Mouse (Mus musculus) intestine, embryonic 16.5 days (tissue): ENCODE measurements around the gene Cyb561. TPM values are rescaled to one million over a fixed set of nuclear protein-coding genes. Genes with fewer than 3 reads are reported as not detected.
A peak's percentile ranks its signal among the peaks of the same experiment; 100 is the strongest.

Experiments used
- ATAC-seq: fragments of 200-750 bp; cut with Nextera tagmentation; 2 replicates; pipeline ENCODE4 v1.8.0; 2017; ENCODE audit warnings: moderate TSS enrichment, moderate library complexity
- H3K27ac ChIP-seq: fragments of 300-500 bp; sonication (generic); 2 replicates; pipeline ENCODE4 v1.5.1; 2014; ENCODE audit warnings: mild to moderate bottlenecking, low read length
- H3K27me3 ChIP-seq: fragments of 300-500 bp; sonication (generic); replicated peaks from 2 replicates; pipeline ENCODE4 v1.6.1; 2014; ENCODE audit warnings: low read length, control low read depth, mixed read lengths; ENCODE audit not compliant: control insufficient read depth, insufficient read depth
- H3K36me3 ChIP-seq: fragments of 300-500 bp; sonication (generic); 2 replicates; pipeline ENCODE4 v1.6.1; 2014; ENCODE audit warnings: low read length, control low read depth; ENCODE audit not compliant: control insufficient read depth, insufficient read depth
- H3K4me1 ChIP-seq: fragments of 300-500 bp; sonication (generic); 2 replicates; pipeline ENCODE4 v1.6.1; 2014; ENCODE audit warnings: low read length, control low read depth, mixed read lengths; ENCODE audit not compliant: control insufficient read depth, insufficient read depth
- H3K4me2 ChIP-seq: fragments of 300-500 bp; sonication (generic); 2 replicates; pipeline ENCODE4 v1.6.1; 2014; ENCODE audit warnings: low read depth, low read length, control low read depth
- H3K4me3 ChIP-seq: fragments of 300-500 bp; sonication (generic); 2 replicates; pipeline ENCODE4 v1.5.1; 2014; ENCODE audit warnings: mild to moderate bottlenecking, low read length
- H3K9ac ChIP-seq: fragments of 300-500 bp; sonication (generic); 2 replicates; pipeline ENCODE4 v1.6.1; 2014; ENCODE audit warnings: low read depth, low read length
- H3K9me3 ChIP-seq: fragments of 300-500 bp; sonication (generic); 2 replicates; pipeline ENCODE4 v1.6.1; 2016; ENCODE audit warnings: low read length, control low read depth; ENCODE audit not compliant: control insufficient read depth
- WGBS: fragments of 180-500 bp; shearing (Covaris S2); extraction: QIAGEN DNeasy Blood & Tissue Kit; methylation state at CpG from one replicate; pipeline ENCODE4 v1.1.7; 2014; 5-methylcytosine and 5-hydroxymethylcytosine counted together
- polyA plus RNA-seq: library from polyadenylated mRNA; unstranded; fragments of >200 nt; fragmentation: Nextera tagmentation; extraction: Ambion mirVana; gene quantifications from 2 replicates; pipeline ENCODE4 v1.2.1, GENCODE M21; 2015

Gene Cyb561
- polyA plus RNA-seq, 1 experiment from 2014 or later = 46.5 TPM

DNA sequence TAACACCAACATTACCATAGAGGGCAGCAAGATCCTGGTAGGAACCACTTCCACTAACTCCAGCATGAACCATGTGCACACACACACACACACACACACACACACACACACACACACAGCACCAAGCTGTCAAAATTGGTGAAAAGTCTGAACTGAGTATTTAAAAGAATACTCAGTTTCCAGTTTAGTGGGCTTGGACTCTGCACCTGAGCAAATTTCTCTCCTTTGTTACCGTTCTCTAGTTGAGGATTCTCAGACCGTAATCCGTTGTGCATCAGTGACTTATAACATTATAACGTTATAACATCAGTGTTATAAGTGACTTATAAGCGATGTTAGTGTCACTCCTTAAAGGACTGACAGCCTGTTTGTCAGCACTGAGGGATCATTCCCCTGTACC lies 22.5 kb upstream of the Cyb561 start:
- no peak overlapping the region for H3K27ac ChIP-seq
- 89% methylated on average over 5 of the region's 5 CpGs for WGBS

DNA sequence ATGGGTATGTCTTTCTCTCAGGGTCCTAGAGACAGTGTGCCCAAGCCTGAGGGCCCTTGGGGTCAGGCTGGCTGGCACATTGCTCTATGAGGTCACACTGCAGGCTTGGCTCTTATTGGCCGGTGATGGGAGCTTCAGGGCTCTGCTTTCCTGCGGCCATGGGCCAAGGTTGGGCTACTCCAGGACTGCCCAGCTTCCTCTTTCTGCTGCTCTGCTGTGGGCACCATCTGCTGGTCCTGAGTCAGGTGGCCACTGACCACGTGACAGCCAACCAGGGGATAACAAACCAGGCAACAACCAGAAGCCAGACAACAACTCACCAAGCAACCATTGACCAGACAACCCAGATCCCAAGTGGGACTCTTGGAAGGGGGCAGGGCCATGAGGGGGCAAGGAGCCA lies 21.9 kb upstream of the Cyb561 start:
- Histone ChIP-seq H3K4me1 (no peaks in the 10 kb centered on the region), H3K36me3 (no peaks in the 10 kb centered on the region), H3K27me3 (no peaks in the 10 kb centered on the region), H3K9me3 (no peaks in the 10 kb centered on the region), H3K4me3 (no peak overlapping the region), H3K4me2 (no peak overlapping the region), H3K27ac (no peak overlapping the region), H3K9ac (no peak overlapping the region)
- ATAC-seq = no peak
- 68% methylated on average over 3 of the region's 3 CpGs for WGBS

More for the DNA sequence above, 22.5 kb upstream of the Cyb561 start:
- no peak overlapping the region for H3K4me2 ChIP-seq
- no peak overlapping the region for H3K9ac ChIP-seq
- no peaks in the 10 kb centered on the region for H3K36me3 ChIP-seq
- H3K4me3 ChIP-seq = no peak overlapping the region
- H3K27me3 ChIP-seq = no peaks in the 10 kb centered on the region
- no peak for ATAC-seq
- no peaks in the 10 kb centered on the region for H3K4me1 ChIP-seq
- no peaks in the 10 kb centered on the region for H3K9me3 ChIP-seq

GRCm38 (mm10) chr11:105974593-105974992 lies 21.5 kb upstream of the Cyb561 start:
- no peak for ATAC-seq
- 94% methylated on average over 6 of the region's 6 CpGs for WGBS
- no peak overlapping the region for H3K27ac ChIP-seq

DNA sequence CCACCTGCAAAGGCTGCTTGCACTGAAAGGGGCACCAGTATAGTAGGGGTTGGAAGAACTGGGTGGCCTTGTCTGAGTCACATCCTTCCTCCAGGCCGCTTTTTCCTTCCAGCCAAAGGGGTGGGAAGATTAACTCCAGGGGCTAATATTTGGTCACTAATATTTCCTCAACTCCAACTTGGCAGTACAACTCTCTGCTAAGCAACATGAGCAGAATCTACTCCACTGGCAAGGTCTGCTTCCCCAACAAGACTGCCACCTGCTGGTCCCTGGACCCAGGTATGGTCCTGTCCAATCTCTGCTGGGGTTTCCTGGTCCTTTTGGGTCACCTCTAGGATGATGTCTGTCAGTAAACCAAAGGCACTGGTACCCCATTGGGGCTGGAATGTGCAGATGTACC lies 16.4 kb upstream of the Cyb561 start:
- no peaks in the 10 kb centered on the region for H3K36me3 ChIP-seq
- H3K9me3 ChIP-seq = no peaks in the 10 kb centered on the region
- 41% methylated on average over 1 of the region's 1 CpGs for whole genome bisulfite sequencing
- no peak overlapping the region for H3K4me2 ChIP-seq
- ATAC-seq = no peak
- H3K27me3 ChIP-seq = peaks cover 14% of the 10 kb centered on the region
- no peak overlapping the region for H3K4me3 ChIP-seq
- H3K9ac ChIP-seq = no peak overlapping the region
- no peak overlapping the region for H3K27ac ChIP-seq
- H3K4me1 ChIP-seq = peaks cover 12% of the 10 kb centered on the region

More at GRCm38 (mm10) chr11:105974593-105974992, 21.5 kb upstream of the Cyb561 start:
- no peaks in the 10 kb centered on the region for H3K27me3 ChIP-seq
- no peak overlapping the region for H3K4me3 ChIP-seq
- no peaks in the 10 kb centered on the region for H3K4me1 ChIP-seq
- no peak overlapping the region for H3K4me2 ChIP-seq
- no peak overlapping the region for H3K9ac ChIP-seq
- H3K9me3 ChIP-seq = no peaks in the 10 kb centered on the region
- H3K36me3 ChIP-seq = no peaks in the 10 kb centered on the region

DNA sequence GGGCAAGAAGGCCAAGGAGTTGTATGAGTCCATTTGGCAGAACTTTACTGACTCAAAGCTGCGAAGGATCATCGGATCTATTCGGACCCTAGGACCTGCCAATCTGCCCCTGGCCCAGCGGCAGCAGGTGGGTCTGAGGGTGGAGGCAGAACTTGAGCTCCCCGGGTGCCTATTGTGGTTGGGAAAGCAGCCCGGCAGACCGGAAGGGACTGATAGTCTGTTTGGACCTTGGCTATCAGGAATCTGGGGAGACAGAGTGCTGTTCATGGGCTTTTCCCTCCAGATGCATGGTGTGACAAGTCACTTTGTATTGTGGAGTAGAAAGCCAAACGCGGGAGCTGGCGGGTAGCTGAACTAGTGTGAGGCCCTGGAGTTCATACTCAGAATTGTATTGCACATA lies 15.8 kb upstream of the Cyb561 start:
- ATAC-seq = no peak
- H3K9me3 ChIP-seq = no peaks in the 10 kb centered on the region
- WGBS = 53% methylated on average over 10 of the region's 10 CpGs
- H3K27ac ChIP-seq = no peak overlapping the region
- peak overlapping the region; percentile 68; the same call in 1 of the 2 replicates for H3K9ac ChIP-seq
- H3K4me2 ChIP-seq = peak overlapping the region; percentile 98; the same call in 1 of the 2 replicates
- peaks cover 12% of the 10 kb centered on the region for H3K4me1 ChIP-seq
- no peaks in the 10 kb centered on the region for H3K36me3 ChIP-seq
- H3K27me3 ChIP-seq = peaks cover 14% of the 10 kb centered on the region
- H3K4me3 ChIP-seq = peak overlapping the region; percentile 66; the same call in 1 of the 2 replicates

DNA sequence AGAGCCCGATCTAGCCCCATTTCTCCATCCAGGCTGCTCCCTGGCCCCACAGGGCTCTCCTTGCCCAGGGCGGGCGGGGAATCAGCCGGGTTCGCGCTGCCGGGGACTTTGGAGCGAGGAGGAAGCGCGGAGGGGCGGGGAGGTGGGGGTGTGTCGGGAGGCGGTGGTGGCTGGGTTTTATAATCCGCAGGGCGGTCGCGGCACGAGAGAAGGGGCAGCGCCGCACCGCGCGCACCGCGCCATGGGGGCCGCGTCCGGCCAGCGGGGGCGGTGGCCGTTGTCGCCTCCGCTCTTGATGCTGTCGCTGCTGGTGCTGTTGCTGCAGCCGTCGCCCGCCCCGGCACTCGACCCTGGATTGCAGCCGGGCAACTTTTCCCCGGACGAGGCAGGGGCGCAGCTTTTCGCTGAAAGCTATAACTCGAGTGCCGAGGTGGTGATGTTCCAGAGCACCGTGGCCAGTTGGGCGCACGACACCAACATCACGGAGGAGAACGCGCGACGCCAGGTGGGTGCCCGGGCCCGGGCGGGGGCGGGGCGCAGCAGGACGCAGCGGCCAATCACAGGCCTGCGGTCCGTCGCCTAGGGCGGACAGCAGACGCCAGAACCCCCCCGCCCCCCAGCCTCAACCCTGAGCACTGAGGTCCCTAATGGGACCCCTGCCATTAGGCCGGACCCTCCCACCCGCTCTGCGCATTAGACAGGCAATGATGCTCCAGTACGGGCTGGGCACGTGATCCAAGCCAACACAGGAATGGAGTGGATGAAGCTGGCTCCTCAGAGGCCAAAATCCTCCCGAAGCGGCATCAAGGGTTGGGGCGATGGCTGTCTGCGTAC lies 14.8 kb upstream of the Cyb561 start, which contains the start of gene Ace:
Ace (plus strand) TSS at position 205 of the 834 bp plus-strand sequence.
- peak; percentile 82 for ATAC-seq
- H3K36me3 ChIP-seq = no peaks in the 10 kb centered on the region
- H3K9me3 ChIP-seq = no peaks in the 10 kb centered on the region
- peak within 1 kb of the TSS; percentile 68 for H3K9ac ChIP-seq
- H3K27me3 ChIP-seq = peaks cover 14% of the 10 kb centered on the region
- peaks cover 12% of the 10 kb centered on the region for H3K4me1 ChIP-seq
- under 1% methylated on average over 73 of the region's 76 CpGs for WGBS
- peak within 1 kb of the TSS; percentile 66 for H3K4me3 ChIP-seq
- H3K4me2 ChIP-seq = peak within 1 kb of the TSS; percentile 98
- H3K27ac ChIP-seq = peak within 1 kb of the TSS; percentile 28; the same call in 1 of the 2 replicates

GRCm38 (mm10) chr11:105966288-105966687 lies 13.2 kb upstream of the Cyb561 start:
- H3K27ac ChIP-seq = no peak overlapping the region
- no peaks in the 10 kb centered on the region for H3K9me3 ChIP-seq
- H3K4me1 ChIP-seq = peaks cover 12% of the 10 kb centered on the region
- H3K27me3 ChIP-seq = peaks cover 14% of the 10 kb centered on the region
- WGBS = 62% methylated on average over 4 of the region's 4 CpGs
- peak; percentile 45; the same call in 1 of the 2 replicates for ATAC-seq
- H3K4me2 ChIP-seq = no peak overlapping the region
- no peaks in the 10 kb centered on the region for H3K36me3 ChIP-seq
- no peak overlapping the region for H3K4me3 ChIP-seq
- no peak overlapping the region for H3K9ac ChIP-seq

- 67% methylated on average over 5 of the region's 5 CpGs for WGBS
- H3K27ac ChIP-seq = no peak overlapping the region
- H3K4me1 ChIP-seq = peaks cover 12% of the 10 kb centered on the region
- peaks cover 14% of the 10 kb centered on the region for H3K27me3 ChIP-seq
- no peak for ATAC-seq
- H3K4me3 ChIP-seq = no peak overlapping the region
- no peaks in the 10 kb centered on the region for H3K36me3 ChIP-seq
- H3K9ac ChIP-seq = no peak overlapping the region
- no peak overlapping the region for H3K4me2 ChIP-seq
- H3K9me3 ChIP-seq = no peaks in the 10 kb centered on the region
Measured at GRCm38 (mm10) chr11:105964691-105965090, 11.6 kb upstream of the Cyb561 start.

- H3K4me1 ChIP-seq = no peaks in the 10 kb centered on the region
- H3K27ac ChIP-seq = no peak overlapping the region
- H3K4me2 ChIP-seq = no peak overlapping the region
- no peaks in the 10 kb centered on the region for H3K27me3 ChIP-seq
- no peak overlapping the region for H3K9ac ChIP-seq
- ATAC-seq = no peak
- H3K36me3 ChIP-seq = no peaks in the 10 kb centered on the region
- H3K4me3 ChIP-seq = no peak overlapping the region
- no peaks in the 10 kb centered on the region for H3K9me3 ChIP-seq
- 37% methylated on average over 17 of the region's 17 CpGs for WGBS
Measured at GRCm38 (mm10) chr11:105959355-105959754, 6.2 kb upstream of the Cyb561 start.
